Mouse (Mus musculus): ENCODE data around the gene Mrpl43.

Gene Mrpl43

DNA sequence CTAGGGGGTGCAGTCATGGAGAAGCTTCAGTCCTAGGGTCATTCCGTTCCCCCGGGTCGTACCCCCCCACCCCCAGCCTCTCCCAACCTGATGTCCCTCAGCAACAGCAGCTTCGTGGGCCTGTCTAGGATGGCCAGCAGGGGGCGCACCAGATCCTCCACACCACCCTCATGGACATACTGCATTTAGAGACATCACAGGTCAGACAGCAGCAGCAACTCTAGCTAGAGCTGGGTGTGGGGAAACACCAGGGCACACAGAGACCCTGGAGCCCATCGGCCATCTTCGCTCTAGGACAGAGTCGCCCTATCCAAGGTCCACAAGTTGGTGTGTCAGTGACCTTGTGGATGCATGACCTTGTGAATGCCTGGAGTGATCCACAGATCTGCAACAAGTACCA, 23.9 kb upstream of the Mrpl43 start:
- in situ Hi-C loops (cut with MboI; ENCODE audit: low sequenced_read_pairs), result no loop called here

DNA sequence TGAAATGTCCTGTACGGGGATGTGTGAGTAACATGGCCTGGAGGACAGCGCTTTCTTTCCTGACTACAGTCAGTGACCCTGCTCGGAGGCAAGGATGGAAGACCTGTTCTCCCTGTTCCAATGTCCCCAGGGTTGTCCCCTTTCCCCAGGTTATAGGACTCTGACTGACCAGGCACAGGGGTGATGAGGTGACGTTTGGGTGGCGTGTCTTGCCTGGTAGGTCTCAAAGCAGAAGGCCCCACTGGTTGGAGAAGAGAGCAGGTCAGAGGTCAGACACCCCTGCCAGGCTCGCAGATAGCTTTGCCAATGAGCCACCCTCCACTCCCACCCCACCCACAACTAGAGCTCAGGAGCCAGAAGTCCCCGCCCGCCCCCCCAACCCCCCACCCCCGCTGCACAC, 23.3 kb upstream of the Mrpl43 start:
- in situ Hi-C loops (cut with MboI; ENCODE audit: low sequenced_read_pairs), result no loop called here

DNA sequence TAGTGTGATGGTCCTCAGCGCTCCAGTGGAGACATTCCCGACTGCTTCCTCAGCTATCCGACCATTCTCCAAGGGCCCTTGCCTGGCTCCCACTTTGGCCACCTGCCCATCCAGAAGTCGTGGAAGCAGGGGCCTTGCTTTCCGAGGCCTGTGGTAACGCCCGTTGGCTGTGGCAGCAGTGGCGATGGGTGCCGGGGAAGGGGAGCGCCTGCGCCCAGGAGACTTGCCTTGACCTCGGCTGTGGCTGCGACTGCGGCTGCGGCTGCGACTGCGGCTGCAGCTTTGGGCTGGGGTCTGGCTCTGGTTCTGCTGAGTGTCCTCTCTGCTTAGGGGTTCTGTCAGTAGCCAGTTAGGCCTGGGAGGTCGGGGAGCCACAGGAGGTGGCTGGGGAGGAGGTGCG, 22.5 kb upstream of the Mrpl43 start:
- in situ Hi-C loops (cut with MboI; ENCODE audit: low sequenced_read_pairs), result no loop called here

DNA sequence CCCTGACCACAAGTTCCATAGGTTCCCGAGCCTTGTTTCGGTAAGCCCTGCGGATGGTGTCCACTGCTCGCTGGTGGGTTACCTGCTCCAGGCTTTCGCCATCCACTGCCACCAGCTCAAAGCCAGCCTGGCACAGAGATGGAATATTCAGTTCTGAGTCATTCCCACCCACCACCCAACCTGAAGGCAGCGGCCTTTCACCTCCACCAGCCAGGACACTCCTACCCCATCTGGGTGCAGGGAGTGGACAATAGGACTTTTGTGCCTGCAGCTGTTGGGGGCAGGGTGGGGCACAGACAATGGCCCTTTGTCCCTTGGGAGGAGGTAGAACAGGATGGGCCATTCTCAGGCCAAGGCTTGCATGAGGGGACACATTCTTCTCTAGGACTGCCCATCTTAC, 21.6 kb upstream of the Mrpl43 start:
- in situ Hi-C loops (cut with MboI; ENCODE audit: low sequenced_read_pairs), result no loop called here

DNA sequence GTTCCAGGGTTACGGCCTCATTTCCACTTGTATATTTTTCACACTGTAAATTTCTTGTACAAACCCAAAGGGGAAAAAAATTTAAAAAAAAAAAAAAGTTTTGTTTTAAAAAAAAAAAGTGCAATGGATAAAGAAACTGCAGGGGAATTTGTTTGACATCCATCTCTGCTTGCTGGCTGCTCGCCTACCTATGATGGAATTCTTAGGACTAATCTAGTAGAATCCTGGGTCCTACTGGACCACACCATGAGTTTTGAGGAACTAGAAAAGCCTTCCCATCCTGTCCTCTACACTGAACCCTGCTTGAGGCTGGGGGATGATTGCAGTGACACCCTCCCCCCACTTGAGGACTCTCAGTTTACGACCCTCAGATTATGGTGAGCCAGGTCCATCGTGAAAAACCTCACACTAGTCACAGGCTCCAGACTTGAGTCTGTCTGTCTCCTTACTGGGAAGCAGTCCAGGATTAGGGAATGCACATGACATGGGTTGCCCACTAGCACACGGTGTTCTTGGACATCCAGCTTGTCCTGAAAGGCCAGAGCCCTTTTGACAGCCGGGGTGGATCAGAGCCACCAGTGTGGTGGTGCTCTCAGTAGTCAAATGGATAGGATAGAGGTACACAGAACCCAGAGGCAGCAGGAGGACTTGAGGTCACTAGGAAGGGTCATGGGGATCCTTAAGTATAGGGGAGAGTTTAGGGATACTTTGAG, 20.9 kb upstream of the Mrpl43 start:
- in situ Hi-C loops (cut with MboI; ENCODE audit: low sequenced_read_pairs), result no loop called here

DNA sequence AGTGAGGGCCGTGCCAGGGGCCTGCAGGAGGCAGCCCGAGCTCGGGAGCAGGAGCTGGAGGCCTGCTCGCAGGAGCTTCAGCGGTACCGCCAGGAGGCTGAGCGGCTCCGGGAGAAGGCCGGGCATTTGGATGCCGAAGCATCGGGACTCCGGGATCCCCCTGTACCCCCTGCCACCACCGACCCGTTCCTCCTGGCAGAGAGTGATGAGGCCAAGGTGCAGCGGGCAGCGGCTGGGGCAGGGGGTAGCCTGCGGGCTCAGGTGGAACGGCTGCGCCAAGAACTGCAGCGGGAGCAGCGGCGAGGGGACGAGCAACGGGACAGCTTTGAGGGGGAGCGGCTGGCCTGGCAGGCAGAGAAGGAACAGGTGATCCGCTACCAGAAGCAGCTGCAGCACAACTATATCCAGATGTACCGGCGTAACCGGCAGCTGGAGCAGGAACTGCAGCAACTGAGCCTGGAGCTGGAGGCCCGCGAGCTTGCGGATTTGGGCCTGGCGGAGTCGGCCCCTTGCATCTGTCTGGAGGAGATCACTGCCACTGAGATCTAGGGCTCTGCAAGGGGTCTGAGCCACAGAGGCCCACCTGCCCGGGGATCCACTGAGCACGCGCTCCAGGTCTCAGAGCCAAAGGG, 19.8 kb upstream of the Mrpl43 start:
- in situ Hi-C loops (cut with MboI; ENCODE audit: low sequenced_read_pairs), result no loop called here

DNA sequence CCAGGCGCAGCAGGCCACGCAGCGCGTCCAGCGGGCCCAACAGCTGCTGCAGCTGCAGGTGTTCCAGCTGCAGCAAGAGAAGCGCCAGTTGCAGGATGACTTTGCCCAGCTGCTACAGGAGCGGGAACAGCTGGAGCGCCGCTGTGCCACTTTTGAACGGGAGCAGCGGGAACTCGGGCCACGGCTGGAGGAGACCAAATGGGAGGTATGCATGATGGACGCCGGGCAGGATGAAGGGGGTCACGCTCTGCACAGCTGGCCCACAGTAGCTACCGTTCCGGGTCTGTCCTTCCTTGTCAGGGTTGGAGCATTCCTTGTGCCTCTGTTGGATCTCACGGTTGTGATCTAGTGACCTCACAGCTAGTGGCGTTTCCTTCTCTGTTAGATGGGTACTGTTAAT, 18.5 kb upstream of the Mrpl43 start:
- in situ Hi-C loops (cut with MboI; ENCODE audit: low sequenced_read_pairs), result no loop called here

DNA sequence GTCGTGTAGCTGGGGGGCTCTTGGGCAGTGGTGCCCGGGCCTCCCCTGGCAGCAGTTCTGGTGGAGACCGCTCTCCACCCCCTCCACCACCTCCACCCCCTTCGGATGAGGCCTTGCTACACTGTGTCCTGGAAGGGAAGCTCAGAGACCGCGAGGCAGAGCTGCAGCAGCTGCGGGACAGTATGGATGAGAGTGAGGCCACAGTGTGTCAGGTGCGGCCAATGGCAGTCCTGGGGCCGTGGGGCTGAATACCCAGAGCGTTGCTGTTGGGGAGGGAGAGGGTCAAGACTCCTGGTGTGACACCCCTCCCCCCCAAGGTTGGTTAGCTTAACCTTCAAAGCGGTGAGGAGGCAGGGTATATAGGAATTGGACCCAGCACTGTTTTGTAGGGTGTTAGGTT, 17.8 kb upstream of the Mrpl43 start:
- in situ Hi-C loops (cut with MboI; ENCODE audit: low sequenced_read_pairs), result no loop called here

DNA sequence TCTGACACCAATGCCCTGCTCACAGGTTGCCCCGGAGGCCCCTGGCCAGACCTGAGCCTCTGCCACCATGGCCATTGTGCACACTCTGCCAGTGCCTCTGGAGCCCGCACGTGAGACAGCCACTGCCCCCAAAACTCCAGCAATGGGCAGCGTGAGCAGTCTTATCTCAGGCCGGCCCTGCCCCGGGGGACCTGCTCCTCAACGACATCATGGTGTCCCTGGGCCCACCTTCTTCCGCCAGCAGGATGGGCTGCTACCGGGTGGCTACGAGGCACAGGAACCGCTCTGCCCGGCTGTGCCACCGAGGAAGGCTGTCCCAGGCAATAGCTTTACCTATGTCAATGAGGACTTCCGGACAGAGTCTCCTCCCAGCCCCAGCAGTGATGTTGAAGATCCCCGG, 15.1 kb upstream of the Mrpl43 start:
- in situ Hi-C loops (cut with MboI; ENCODE audit: low sequenced_read_pairs), result no loop called here

DNA sequence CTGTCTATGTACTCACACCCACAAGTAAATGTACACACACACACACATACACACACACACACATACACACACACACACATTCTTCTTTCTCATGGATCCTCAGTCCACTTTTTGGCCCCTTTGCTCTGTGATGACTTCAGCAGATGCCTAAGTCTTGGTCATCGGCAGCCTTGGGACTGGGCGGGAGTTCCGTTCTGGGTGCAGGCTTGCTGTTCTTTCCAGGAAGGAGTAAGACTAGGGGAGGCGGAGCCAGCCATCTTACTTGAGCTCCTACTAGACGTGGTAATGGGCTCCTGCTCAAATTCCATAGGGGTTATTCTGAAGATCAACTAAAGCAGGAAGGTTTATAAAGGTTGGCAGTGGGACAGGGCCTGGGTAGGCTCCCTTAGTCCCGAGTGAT, 14.1 kb upstream of the Mrpl43 start:
- in situ Hi-C loops (cut with MboI; ENCODE audit: low sequenced_read_pairs), result no loop called here

DNA sequence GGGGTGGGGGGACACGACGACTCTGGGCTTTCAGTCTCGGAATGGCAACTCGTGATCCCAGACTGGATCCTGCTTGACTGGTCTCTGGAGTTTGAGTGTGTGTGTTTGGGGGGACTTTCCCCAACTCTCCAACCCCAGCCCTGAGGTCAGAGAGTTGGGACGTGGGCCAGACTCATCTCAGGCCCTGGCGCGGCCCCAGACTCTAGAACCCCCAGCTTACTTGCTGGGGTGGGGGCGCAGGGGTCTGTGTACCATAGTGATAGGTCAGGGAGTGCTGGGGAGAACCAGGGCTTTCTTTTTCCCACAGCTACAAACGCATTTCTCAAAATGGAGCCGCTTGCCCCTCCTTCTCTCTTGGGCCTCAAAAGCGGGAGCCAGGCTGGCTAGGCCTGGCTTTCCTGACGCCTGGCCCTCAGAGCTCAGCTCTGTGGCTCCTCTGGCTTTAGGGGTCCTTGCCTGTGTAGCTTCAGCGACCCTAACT, 12.1 kb upstream of the Mrpl43 start:
- in situ Hi-C loops (cut with MboI; ENCODE audit: low sequenced_read_pairs), result no loop called here

DNA sequence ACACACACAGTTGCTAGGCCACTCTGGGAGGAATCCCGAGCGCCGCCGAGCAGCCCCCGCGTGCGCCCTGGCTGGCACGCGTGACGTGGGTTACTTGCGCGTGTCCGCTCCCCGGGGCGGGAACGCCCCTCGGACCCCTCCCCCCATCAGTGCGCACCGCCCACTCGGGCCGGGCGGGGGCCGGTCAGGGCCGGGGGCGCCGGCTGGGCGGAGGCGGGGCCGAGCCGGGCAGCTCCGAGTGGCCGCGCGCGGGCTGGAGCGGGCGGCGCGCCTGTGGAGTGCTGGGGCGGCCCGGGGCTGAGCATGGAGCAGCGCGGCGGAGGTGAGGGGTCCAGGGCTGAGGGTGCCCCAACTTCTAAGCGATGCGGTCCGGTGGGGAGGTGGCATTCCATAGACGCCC, 11.7 kb upstream of the Mrpl43 start:
- in situ Hi-C loops (cut with MboI; ENCODE audit: low sequenced_read_pairs), result no loop called here

DNA sequence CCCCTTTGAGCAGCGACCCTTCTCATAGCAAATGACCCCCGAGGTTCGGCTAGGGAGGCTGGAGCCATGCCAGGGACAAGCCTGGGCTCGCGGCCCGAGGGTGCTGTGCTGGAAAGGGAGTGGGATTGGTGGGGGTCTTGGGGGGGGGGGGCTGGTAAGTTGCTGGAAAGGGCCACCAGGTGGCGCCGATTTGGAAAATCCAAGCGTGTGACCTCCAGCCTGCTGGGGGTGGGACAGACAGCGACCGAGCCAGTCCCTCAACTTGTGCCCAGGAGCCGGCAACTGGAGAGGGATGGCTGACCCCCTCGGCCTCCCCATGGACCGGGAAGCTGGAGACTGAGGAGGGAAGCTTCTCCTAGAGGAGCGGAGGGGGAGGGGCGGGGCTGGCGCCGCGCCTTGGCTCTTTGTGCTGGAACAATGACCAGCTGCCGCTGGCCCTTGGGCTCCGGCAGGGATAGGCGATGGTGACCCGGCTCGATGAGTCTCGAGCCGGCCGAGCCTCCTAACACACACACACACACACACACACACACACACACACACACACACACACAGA, 11.1 kb upstream of the Mrpl43 start:
- in situ Hi-C loops (cut with MboI; ENCODE audit: low sequenced_read_pairs), result no loop called here

DNA sequence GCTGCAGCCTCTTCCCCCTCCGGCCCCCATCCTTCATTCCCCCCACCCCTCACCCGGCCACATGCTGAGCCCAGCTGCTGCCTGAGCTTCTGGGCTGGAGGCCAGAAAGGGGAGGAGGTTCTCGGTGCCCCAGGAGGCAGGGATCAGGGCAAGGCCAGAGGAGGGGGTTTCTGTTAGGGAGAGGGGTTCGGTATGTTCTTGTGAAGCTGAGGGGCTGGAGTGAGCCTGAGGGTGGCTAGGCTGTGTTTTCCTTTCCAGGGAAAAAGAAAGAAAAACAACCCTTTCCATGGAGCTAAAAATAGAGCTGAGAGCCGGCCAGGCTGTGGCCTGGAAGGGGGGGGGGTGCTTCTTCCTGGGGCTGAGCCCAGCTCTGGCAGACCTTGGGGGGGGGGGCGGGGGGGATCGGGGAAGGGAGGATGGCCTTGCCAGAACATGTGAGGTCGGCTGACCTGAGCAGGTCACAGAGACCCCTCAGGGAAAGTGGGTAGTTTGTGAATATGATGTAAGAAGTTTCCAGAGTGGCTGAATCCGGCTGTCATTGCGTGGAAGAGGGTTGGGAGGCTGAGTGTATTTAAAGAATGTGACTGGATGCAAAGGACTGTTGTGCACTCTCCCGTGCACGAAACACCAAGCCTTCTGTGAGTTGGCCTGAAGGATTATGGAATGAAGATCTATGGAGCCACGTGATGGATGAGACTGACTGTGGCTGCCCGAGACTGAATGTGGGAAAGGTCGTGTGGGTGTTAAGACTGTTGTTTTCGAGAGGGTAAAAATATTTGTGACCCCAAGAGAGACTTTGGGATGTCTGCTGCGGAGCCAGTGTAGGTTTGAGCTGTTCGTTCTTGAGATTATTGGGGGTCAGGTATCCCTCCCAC, 10.3 kb upstream of the Mrpl43 start:
- in situ Hi-C loops (cut with MboI; ENCODE audit: low sequenced_read_pairs), result no loop called here

DNA sequence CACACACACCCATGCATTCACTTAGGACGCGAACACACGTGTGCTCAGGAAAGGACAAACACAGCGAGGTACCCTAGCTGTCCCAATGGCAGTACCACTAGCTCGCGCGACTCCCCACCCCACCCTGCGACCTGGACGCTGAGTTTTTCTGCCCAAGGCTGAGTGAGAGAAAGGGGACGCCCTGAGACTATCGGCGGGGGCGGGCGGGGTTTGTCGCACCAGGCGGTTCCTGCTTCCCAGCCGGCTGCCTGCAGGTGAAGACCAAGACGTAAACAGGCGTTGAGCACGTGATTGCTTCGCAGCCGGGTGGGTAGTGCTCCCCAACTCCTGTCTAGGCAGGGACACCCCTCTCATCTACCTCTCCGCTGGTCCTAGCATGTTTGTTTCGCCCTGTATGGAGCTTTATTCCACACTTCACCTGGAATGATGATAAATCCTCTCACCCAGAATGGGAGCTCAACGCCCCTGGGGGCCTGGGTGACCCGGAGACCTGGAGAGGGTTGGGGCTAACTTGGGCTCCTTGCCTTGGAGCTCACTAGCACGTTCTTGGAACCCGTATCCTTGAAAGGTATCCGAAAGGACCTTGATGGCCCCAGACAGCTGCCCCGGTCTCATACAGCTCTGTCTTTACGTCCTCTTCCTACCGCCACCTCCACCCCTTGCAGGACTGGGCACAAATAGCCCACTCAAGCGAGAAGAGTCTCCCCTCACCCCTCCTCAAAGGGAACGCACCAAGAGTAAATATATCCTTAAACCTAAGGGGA, 9.5 kb upstream of the Mrpl43 start:
- in situ Hi-C loops (cut with MboI; ENCODE audit: low sequenced_read_pairs), result no loop called here

DNA sequence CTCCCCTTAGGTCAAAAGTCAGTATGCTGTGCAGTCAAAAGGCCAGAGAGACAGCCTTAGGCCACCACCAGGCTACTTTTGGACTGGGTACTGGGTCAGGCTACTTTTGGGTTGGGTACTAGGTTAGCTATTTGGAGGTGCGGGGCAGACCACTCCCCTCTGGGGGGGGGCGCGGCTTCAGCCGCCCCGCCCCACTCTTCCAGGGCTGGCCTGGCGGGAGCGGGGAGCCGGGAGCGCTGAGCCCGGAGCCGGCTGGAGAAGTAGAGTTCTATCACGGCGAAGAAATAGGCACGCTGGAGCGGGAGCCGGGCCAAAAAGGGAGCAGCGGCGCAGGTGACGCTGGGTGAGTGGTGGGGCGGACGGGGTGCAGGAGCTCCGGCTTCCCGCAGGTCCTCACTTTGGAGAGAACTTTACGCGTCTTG, 8.8 kb upstream of the Mrpl43 start:
- in situ Hi-C loops (cut with MboI; ENCODE audit: low sequenced_read_pairs), result no loop called here

DNA sequence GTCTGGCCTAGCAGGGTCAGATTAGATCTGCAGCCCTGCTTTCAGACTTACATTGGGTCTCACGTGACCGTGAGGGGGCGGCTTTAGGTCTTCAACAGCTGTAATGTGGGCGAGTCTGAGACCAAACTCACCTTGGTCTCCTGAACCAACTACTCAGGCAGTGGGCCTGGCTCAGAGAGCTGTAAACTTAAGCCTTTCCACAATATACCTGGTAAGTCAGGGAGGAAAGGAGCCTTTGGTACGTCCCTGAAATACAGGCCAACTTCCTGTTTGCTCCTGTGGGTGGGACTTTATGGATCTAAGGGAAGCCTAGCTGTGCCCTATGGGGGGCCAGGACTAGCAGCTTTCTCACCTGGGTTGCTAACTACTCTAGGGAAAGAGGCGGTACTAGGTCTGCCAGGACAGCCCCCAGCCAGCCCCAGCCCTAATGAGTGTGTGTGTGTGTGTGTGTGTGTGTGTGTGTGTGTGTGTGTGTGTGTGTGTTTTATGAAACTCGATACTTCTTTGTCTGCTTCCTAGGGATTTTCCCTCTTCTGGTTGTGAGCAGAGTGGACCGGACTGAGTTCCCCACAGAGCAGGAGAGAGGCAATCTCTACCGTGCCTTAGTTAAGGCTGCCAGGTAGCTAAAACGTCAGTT, 8.2 kb upstream of the Mrpl43 start, which contains the start of gene Lzts2:
Gene Lzts2, plus strand, starts transcription at position 80 of the 637 bp plus-strand sequence.
- in situ Hi-C loops (cut with MboI; ENCODE audit: low sequenced_read_pairs), result no loop called here

DNA sequence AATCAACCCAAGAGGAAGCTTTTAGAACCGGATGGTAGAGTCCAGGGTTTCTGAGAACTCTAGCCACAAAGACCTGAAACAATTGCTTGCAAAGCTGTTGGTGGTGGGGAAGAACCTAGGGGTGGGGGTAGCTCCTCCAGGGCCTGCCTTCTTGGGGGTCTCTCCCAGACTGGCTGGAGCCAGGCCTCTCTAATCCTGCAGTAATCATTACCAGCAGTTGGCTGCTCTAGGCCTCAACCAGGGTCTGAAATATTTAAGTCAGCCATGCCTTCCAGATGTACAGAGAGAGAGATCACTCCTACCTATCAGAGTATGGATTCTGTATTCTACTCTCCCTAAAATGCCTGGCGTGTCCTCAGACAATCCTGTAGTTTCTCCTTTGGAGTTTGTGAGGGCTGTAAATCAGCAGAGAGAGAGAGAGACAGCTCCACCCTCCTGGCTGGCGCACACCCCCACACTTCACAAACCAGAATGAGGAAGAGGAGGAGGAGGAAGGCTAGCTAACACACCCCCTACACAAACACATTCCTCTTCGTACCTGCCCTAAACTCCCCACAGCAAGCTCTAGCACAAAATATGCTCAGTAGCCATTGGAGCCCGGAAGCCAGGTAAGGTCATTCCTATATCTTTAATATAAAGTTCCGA, 7.5 kb upstream of the Mrpl43 start:
- in situ Hi-C loops (cut with MboI; ENCODE audit: low sequenced_read_pairs), result no loop called here

DNA sequence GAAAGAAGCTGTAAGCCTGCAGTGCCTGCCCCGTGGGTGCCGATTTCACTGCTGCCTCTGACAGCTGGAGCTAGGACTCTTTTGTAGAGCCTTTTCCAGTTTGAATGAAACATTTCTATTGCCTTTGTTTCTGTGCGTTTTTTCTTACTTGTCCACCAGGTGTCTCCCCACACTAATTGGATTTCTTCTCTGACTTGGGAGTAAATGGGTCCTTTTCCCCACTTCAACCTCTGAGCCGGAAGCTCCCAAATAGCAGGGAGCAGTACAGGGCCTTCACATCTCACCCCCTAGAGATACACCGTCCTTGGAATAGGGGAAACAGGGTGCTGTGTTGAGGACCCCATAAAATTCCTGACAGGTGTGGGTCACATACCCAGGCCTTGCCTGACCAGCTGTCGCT, 6.4 kb upstream of the Mrpl43 start:
- in situ Hi-C loops (cut with MboI; ENCODE audit: low sequenced_read_pairs), result no loop called here

DNA sequence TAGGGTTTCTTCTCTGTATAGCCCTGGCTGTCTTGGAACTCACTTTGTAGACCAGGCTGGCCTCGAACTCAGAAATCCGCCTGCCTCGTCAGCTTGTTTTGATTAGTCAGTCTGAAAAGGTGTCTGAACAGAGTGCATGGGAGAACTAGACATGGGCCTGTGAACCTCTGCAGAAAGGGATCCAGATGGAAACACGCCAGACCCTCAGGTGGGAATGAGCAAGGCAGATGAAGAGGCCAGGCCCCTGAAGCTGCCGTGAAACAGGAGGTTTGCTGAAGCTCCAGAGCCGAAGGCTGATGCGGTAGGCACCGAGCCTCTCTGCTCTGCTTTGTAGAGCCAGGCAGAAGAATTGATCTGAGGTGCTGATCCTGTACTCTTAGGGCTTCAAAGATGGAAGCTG, 6.0 kb upstream of the Mrpl43 start:
- in situ Hi-C loops (cut with MboI; ENCODE audit: low sequenced_read_pairs), result no loop called here
